Mouse (Mus musculus) right cerebral cortex, adult 2 months (tissue): ENCODE results near the gene Proser1.

Experiments
- DNase-seq, 2 experiments: peaks; one replicate each; pipeline ENCODE4 v3.0.0; 2021 to 2022; ENCODE audit warnings: low spot score in 2 of 2

Proser1 gene

DNA sequence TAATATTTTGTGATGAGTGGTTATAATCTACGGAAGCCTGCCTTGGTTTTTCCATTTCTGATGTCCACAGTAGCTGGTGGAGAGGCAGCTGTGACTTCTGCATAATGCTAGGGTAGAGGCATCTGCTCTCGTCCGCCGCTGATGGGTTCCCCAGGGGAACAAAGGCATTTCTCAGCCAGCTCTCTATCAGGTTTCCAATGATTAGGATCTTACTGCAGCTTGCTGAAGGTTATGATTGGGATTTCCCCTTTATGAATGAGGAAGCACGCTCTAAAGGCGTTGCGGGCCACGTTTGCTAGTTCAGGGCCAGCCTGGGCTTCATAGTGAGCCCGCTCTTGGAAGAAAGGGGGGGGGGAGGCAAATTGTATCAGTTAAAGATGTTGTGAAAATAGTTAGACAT lies 3.0 kb downstream of the Proser1 start:
- DNase-seq: no peak

- DNase-seq: no peak
Measured at GRCm38 (mm10) chr3:53467356-53467755, 3.9 kb downstream of the Proser1 start.

GRCm38 (mm10) chr3:53469650-53470049 lies 6.2 kb downstream of the Proser1 start:
- no peak for DNase-seq

GRCm38 (mm10) chr3:53472061-53472460 lies 8.6 kb downstream of the Proser1 start:
- no peak for DNase-seq

DNA sequence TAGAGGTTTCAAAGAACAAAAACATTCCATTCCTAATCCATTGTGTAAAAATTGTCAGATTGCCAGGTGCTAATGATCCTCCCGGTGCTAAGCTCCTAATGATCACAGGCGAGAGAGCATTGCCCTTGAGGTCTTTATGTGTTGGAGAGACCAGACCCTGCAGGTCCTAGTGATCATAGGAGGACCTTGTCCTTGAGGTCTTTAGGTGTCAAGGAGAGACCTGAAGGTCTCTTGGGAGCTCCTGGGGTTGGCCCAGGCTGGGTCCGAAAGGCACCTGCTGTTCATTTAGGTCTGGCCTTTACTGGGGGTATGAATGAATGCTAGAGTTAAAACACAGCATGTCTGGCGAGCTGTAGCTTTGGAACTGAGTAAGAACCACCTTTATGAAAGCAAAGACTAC lies 10.7 kb downstream of the Proser1 start:
- no peak for DNase-seq

- DNase-seq: peak; percentile 49 to 58
Measured at GRCm38 (mm10) chr3:53475889-53476288, 12.4 kb downstream of the Proser1 start.

DNA sequence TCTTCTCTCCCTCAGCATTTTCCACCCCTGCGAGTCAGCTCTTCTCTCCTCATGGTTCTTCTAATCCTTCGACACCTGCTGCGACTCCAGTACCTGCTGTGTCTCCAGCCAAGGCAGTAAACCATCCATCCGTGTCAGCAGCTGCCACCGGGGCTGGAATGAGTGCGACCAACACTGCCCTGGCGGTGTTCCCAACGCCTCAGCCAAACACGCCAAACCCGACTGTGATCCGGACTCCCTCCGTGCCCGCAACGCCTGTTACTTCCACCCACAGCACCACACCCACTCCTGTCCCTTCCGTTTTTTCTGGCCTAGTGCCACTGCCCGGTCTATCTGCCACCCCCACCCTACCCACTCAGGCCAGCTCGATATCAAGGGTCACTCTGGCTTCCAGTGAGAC lies 14.0 kb downstream of the Proser1 start:
- no peak for DNase-seq

DNA sequence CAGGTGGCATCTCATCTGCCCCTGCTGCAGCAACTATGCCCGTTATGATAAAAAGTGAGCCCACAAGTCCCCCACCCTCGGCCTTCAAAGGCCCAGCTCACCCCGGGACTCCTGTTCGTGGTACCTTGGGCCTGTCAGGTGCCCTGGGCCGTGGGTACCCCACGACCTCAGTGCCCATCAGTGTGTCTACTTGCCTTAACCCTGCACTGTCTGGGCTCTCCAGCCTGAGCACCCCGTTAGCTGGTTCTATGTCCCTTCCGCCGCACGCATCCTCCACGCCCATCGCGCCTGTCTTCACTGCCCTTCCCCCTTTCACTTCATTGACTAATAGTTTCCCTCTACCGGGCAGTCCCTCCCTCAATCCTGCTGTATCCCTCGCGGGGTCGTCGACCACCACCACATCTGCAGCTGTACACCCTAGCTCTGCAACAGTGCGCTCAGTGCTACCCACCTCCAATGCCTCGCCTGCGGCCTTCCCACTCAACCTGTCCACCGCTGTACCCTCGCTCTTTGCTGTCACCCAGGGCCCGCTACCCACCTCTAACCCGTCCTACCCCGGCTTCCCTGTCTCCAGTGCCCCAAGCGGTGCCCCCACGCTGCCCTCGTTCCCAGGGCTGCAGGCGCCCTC lies 15.1 kb downstream of the Proser1 start:
- DNase-seq: no peak

DNA sequence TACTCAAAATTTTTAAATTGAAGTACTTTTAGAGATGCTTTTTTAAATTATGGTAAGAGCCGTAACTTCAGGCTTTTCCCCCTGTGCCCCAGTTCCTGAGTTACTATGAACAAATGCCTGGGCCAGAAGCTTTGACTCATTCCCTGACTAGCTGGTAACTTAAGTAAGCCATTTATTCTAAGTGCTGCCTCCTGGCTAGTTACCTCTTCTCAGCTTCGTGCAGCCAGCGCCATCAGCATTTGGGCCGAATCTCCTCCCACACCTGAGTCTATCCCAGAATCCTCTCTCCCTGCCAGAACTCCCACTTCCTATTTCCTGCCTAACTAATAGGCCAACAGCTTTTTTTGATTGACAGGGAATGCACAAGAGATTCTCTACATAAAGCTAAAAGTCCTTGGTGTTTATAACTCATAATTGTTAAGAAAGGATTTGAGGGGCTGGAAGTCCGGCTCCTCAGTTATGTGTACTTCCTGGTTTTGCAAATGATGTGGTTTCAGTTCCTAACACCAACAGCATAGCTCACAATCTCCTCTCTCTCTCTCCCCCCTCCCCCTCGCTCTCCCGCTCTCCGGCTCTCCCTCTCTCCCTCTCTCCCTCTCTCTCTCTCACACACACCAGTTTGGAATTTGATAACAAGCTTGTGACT lies 20.1 kb downstream of the Proser1 start:
- DNase-seq: no peak

GRCm38 (mm10) chr3:53486561-53486960 lies 23.1 kb downstream of the Proser1 start:
- DNase-seq: no peak

DNA sequence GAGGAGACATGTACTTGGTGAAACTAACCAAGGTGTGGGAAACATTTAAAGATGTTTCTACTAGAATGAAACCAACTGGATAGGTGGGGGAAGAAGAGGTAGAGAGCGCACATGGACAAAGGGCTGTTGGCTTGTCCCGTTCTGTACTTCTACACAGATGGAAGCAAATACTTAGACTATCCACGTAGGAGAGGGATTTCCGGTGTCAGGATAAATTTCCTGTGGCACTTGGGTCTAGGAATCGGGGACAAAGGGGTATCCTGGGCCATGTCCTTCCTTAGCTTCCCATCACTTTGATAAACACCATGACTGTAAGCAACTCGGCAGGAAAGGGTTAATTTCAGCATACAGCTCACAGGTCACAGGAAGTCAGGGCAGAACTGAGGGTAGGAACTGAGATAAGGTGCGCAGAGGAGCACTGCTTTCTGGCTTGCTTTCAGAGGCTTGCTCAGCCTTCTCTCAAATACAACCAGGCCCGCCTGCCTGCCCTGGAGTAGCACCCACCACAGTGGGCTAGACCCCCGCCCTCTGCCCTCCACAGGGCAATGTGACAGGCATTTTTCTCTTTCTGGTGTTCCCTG lies 23.6 kb downstream of the Proser1 start:
- DNase-seq: no peak

- DNase-seq: no peak
Measured at GRCm38 (mm10) chr3:53488353-53488752, 24.9 kb downstream of the Proser1 start, which contains the start of gene Stoml3. Gene Stoml3 (plus strand): TSS chr3:53488653.

GRCm38 (mm10) chr3:53498351-53498905 lies 35.0 kb downstream of the Proser1 start:
- DNase-seq: no peak

GRCm38 (mm10) chr3:53502428-53502827 lies 39.0 kb downstream of the Proser1 start:
- DNase-seq: no peak

GRCm38 (mm10) chr3:53513096-53513495 lies 49.6 kb downstream of the Proser1 start:
- DNase-seq: no peak

DNA sequence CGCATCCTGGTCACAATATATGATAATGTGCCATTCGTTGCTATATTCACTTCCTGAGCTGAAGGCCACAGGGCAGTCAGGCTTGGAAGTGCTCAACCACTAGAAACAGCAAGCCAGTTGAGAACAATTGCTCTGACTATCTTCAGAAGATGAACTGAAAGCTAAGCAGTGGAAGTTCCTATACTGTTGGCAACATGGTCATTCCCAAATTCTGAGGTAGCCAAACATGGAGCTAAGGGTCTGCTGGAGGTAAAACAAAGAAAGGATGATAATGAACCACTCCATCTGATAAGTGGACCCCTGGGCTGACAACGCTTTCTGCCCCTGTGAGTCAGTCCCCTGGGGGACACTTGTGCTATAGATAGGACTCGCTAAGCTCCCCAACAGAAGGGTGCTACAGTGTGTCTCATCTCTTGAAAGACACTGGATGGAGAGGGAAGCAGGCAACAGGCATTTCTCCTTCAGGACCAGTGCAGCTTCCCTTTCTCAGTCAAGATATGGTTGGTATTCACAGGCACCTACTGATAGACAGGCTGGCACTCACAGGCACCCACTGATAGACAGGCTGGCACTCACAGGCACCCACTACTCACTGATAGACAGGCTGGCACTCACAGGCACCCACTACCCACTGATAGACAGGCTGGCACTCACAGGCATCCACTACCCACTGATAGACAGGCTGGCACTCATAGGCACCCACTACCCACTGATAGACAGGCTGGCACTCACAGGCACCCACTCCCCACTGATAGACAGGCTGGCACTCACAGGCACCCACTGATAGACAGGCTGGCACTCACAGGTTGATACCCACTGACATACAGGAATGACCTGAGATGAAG lies 51.0 kb downstream of the Proser1 start:
- no peak for DNase-seq

GRCm38 (mm10) chr3:53522794-53523193 lies 59.3 kb downstream of the Proser1 start:
- no peak for DNase-seq

DNA sequence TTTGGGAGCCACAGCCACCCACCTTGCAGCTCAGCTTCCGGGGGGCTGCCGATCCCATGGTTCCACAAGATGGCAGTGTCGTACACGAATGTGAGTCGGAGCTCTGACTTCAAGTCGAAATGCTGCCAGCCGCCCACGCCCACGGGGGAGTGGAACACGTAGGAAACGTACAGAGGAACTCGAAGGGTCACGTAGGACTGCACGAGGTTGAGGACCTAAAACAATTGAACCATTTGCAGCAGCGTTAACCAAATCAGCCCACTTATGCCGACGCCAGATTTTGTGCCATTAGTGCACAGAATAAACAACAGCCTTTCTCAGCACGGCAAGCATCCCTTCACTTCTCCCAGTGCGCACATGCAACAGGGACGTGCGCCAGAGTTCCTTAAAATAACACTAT lies 62.3 kb downstream of the Proser1 start:
- peak; percentile 90 to 91 for DNase-seq

- no peak for DNase-seq
Measured at GRCm38 (mm10) chr3:53530305-53530704, 66.8 kb downstream of the Proser1 start.
